Mouse (Mus musculus) urinary bladder, adult 18-20 months (tissue): ENCODE measurements around the gene Flot2.

ENCODE experiments used
- DNase-seq, 2 experiments: peaks; one replicate each; pipeline ENCODE4 v3.0.0; 2022; ENCODE audit warnings: low spot score in 2 of 2, mixed read lengths in 2 of 2

The Flot2 gene

GRCm38 (mm10) chr11:78059833-78060757, 22.4 kb downstream of the Flot2 start:
- peak; percentile 37 to 41 for DNase-seq

- DNase-seq, result no peak
Measured at GRCm38 (mm10) chr11:78062563-78062962, 24.8 kb downstream of the Flot2 start.

- DNase-seq, result no peak
Measured at GRCm38 (mm10) chr11:78065906-78066305, 28.2 kb downstream of the Flot2 start.

DNA sequence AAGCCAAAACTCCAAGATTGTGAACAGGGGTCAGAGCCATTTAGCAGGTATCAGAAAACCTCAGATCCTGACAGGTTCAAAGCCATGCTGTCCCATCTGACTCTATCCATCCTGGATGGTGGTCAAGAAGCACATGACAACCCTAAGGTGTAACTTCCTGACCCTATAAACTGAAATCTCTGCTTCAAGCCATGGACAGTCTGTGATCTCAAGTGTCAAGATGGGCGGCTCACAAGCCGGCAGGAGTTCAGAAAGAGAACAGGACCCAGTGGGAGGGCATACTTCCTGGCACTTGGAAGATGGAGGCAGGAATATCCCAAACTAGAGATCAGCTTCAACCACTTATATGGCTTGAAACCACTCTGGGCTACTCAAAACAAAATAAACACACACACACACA, 28.9 kb downstream of the Flot2 start:
- no peak for DNase-seq

GRCm38 (mm10) chr11:78067566-78067965, 29.8 kb downstream of the Flot2 start:
- DNase-seq, result no peak

- DNase-seq, result no peak
Measured at GRCm38 (mm10) chr11:78069130-78069529, 31.4 kb downstream of the Flot2 start.

DNA sequence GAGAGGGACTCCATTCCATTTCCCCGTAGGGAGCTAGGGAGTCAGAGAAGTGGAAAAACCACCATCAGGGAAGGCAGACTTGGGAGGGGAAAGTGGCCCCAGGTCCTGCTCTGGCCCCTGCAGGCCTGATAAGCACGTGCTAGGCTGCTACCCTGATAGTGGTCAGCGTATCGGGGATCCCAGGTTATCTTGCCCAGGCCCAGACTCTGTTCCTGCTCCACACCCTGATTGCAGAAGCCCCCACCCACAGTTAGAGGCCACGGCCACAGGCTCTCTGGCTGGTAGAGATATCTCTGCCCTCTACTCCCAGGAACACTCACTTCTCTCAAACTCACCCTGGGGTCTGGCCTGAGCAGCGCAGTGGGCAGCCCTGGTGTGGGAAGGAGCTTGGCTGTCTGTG, 31.9 kb downstream of the Flot2 start:
- no peak for DNase-seq

DNA sequence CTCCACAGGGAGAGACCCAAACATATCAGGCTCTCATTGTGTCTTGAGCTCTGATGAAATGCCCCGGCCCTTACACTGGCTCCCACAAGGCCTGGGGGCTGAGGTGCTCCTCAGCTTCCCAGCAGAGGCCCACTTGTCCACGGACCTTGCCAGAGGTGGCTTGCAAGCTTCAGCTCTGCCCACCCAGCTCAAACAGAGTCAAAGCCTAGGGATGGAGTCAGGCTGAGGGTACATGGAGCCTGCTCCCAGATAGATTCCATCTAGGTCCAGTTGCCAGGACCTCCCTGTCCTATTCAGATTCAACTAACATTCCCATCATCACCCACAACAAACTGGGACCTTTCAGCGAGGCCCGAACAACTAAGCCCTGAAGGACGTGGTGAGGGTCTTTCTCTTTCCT, 34.2 kb downstream of the Flot2 start:
- no peak for DNase-seq

GRCm38 (mm10) chr11:78072425-78073130, 34.8 kb downstream of the Flot2 start:
- DNase-seq, result no peak

- no peak for DNase-seq
Measured at GRCm38 (mm10) chr11:78073577-78074276, 36.0 kb downstream of the Flot2 start.

GRCm38 (mm10) chr11:78074277-78074652, 36.5 kb downstream of the Flot2 start:
- DNase-seq, result no peak

- DNase-seq, result no peak
Measured at GRCm38 (mm10) chr11:78074666-78075065, 36.9 kb downstream of the Flot2 start.

- peak; percentile 72 to 73 for DNase-seq
Measured at GRCm38 (mm10) chr11:78079961-78080921, 42.5 kb downstream of the Flot2 start, which contains the start of gene Eral1. Gene Eral1, minus strand, starts transcription at chr11:78080383.

DNA sequence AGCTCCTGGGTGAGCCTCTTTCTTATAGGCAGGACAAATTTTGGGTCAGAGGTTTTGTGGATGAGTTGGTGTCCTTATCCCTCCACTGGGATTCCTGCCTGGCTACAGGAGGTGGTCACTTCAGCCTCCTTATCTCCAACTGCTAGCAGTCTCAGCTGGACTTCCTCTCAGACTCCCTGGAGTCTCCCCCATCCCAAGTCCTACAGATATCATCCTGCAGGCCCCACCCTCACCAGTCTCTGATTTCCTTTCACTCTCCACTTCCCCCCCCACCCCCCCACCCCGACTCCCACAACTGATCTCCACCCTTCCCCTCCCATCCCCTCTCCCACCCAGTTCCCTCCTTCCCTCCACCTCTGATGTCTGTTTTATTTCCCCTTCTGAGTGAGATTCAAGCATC, 45.9 kb downstream of the Flot2 start:
- no peak for DNase-seq

GRCm38 (mm10) chr11:78086925-78087479, 49.3 kb downstream of the Flot2 start:
- no peak for DNase-seq

DNA sequence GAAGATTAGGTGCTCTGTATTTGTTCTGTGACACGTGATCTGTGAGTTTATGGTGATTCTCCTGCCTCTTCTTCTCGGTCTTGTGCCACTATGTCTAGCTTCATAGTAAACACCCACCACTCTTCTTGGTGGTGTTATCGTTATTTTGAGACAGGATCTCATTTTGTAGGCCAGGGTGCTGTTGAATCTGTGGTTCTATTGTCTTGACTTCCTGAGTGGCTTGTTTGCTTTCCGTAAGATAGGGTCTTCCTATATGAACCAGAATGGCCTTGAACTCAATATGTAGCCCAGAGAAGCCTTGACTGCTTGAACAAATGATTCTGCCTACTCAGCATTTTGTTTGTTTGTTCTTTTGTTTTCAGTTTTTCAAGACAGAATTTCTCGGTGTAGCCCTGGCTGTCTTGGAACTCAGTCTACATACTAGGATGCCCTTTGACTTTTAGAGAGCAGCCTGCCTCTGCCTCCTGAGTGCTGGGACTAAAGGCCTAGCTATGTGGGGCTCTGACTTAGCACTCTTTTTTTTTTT, 50.1 kb downstream of the Flot2 start:
- no peak for DNase-seq

GRCm38 (mm10) chr11:78094137-78094503, 56.4 kb downstream of the Flot2 start:
- no peak for DNase-seq

DNA sequence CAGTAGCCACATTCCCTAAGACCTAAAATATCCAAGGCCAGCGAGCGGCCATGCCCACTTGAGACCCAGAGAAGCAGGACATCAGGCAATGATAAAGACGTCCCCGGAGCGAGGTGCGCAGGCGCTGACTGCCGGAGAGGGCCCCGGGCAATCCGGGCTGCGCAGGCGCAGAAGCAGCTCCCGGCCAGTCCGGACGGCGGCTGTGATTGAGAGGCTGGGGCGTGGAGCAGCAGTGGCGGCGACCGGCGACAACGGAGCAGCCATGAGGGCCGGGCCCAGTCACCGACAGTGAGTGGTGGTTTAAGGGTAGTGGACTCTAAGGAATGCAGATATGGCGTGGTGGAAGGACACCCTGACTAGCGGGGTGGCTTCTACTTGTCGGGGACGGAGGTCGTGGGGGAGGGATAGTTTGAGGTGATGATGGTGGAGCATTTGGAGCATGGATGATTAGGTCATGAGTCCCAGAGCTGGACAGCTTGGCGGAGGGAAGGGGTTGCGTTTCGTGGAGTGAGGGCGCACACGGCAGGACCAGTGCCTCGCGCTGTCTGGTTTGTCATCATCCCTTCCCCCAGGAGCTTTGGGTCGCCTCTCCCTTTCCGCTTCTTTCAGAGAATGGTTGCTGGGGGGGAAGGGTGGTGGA, 56.9 kb downstream of the Flot2 start, which contains the start of gene Fam222b:
Fam222b (plus strand) TSS at position 157 of the 640 bp plus-strand sequence.
- DNase-seq, result peak; percentile 81 to 90

- no peak for DNase-seq
Measured at GRCm38 (mm10) chr11:78095144-78095516, 57.4 kb downstream of the Flot2 start.

DNA sequence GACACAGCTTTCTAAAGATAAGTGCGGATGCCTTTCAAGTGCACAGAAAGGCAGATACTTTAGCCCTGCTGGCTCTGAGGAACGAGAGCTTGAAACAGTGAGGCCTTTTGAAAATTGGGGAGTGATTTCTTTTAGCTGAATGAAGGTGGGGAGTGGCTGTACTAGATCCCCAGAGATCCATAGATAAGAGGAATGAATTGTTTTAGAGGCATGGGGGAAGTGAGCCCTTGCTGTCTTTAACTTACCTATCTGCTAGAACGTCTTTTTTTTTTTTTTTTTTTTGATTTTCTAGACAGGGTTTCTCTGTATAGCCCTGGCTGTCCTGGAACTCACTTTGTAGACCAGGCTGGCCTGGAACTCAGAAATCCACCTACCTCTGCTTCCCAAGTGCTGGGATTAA, 59.3 kb downstream of the Flot2 start:
- no peak for DNase-seq
